Mouse (Mus musculus) kidney, adult 2 months (tissue): ENCODE measurements around the gene Serpinf1. TPM values are rescaled to one million over a fixed set of nuclear protein-coding genes. Genes with fewer than 3 reads are reported as not detected.
"Not testable (repeated sequence)": the region's sequence is repeated elsewhere in the genome, so short reads cannot be mapped to it uniquely, and the experiment has no call there.

Experiments
- DNase-seq: peaks from one replicate; pipeline ENCODE4 v3.0.0; 2021
- H3K27ac ChIP-seq: fragments of 200-500 bp; 2 replicates; pipeline ENCODE4 v1.5.1; 2012; ENCODE audit warnings: low read depth, low read length, control low read depth, inconsistent platforms; ENCODE audit not compliant: insufficient read depth
- H3K27me3 ChIP-seq: fragments of 200-500 bp; replicated peaks from 2 replicates; pipeline ENCODE4 v1.6.1; 2012; ENCODE audit warnings: mild to moderate bottlenecking, moderate library complexity, low read length, inconsistent platforms; ENCODE audit not compliant: control insufficient read depth, insufficient read depth
- H3K36me3 ChIP-seq: fragments of 200-500 bp; 2 replicates; pipeline ENCODE4 v1.6.1; 2012; ENCODE audit warnings: mild to moderate bottlenecking, moderate library complexity, low read length, inconsistent platforms; ENCODE audit not compliant: control insufficient read depth, insufficient read depth
- H3K4me1 ChIP-seq: fragments of 200-500 bp; 2 replicates; pipeline ENCODE4 v1.6.1; 2011; ENCODE audit warnings: low read length; ENCODE audit not compliant: control insufficient read depth, insufficient read depth
- H3K4me3 ChIP-seq: fragments of 200-500 bp; 2 replicates; pipeline ENCODE4 v1.5.1; 2011; ENCODE audit warnings: mild to moderate bottlenecking, low read depth, low read length, control low read depth; ENCODE audit not compliant: insufficient read depth
- CTCF ChIP-seq: fragments of 200-500 bp; conservative IDR thresholded peaks from 2 replicates; pipeline ENCODE4 v1.5.1; 2011; ENCODE audit warnings: low read depth, mild to moderate bottlenecking, control low read depth, low read length, moderate library complexity, mixed read lengths; ENCODE audit not compliant: insufficient read depth, insufficient read length
- POLR2A ChIP-seq: fragments of 200-500 bp; IDR thresholded peaks from one replicate; pipeline ENCODE4 v1.6.1; 2011; ENCODE audit warnings: low read depth, low read length, control low read depth
- WGBS: fragments of 180-500 bp; shearing (Covaris S2); methylation state at CpG from one replicate; pipeline ENCODE4 v1.1.7; 2018; 5-methylcytosine and 5-hydroxymethylcytosine counted together
- polyA plus RNA-seq: library from polyadenylated mRNA; depleted of rRNA; stranded (reverse); fragments of >200 nt; gene quantifications from 2 replicates; pipeline ENCODE4 v1.2.3, GENCODE M21; 2012; rRNA removed

Gene Serpinf1
- polyA plus RNA-seq, 1 experiment: 17.2 TPM

DNA sequence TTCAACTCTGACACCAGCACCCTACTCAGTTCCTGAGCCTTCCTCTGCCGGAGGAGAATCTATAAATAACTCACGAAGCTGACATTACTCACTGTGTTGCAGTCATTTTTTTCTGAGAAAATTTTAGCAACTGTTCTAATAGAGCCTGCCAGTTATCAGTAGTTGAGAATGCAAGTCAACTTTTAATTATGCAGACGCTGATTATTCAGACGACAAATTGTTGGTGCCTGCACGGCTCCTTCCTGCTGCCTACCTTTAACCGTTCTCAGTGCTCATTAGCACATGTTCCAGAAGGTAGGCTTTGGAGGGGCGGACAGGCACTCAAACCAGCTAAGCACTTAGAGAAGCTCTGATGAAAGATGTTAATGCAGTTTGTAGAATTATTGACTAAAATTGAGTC lies 25.0 kb downstream of the Serpinf1 start:
- Histone ChIP-seq H3K27ac (no peak overlapping the region), H3K27me3 (no peaks in the 10 kb centered on the region), H3K36me3 (no peaks in the 10 kb centered on the region), H3K4me3 (no peak overlapping the region), H3K4me1 (peaks cover 2% of the 10 kb centered on the region; the same call in 1 of the 2 replicates)
- TF ChIP-seq CTCF (no peak), POLR2A (no peak)
- 78% methylated on average over 7 of the region's 7 CpGs for WGBS
- DNase-seq: no peak

GRCm38 (mm10) chr11:75395611-75396010 lies 26.9 kb downstream of the Serpinf1 start:
- TF ChIP-seq CTCF (no peak), POLR2A (no peak)
- DNase-seq: no peak
- no peaks in the 10 kb centered on the region for H3K27me3 ChIP-seq
- H3K4me1 ChIP-seq: no peaks in the 10 kb centered on the region
- H3K4me3 ChIP-seq: no peak overlapping the region
- no peaks in the 10 kb centered on the region for H3K36me3 ChIP-seq
- WGBS: 43% methylated on average over 1 of the region's 1 CpGs
- no peak overlapping the region for H3K27ac ChIP-seq

DNA sequence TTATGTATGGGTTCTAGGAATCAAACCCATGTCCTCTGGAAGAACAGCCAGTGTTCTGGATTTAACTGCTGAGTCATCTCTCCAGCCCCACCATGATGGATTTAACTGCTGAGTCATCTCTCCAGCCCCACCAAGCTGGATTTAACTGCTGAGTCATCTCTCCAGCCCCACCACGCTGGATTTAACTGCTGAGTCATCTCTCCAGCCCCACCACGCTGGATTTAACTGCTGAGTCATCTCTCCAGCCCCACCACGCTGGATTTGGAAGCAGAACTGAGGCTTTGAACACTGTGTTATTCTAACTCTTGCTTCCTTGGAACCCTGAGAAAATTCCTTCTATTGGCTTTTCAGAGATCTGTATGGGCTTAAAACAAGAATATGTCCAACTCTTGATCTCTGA lies 39.0 kb downstream of the Serpinf1 start:
- H3K36me3 ChIP-seq, H3K27ac ChIP-seq, DNase-seq, H3K4me3 ChIP-seq, H3K4me1 ChIP-seq, H3K27me3 ChIP-seq: not testable (repeated sequence)
- 35% methylated on average over 3 of the region's 3 CpGs for WGBS

GRCm38 (mm10) chr11:75378786-75379185 lies 43.7 kb downstream of the Serpinf1 start:
- H3K36me3 ChIP-seq, H3K27ac ChIP-seq, H3K4me1 ChIP-seq, H3K27me3 ChIP-seq, DNase-seq, H3K4me3 ChIP-seq: not testable (repeated sequence)
- WGBS: 94% methylated on average over 2 of the region's 2 CpGs

- DNase-seq: no peak
- no peaks in the 10 kb centered on the region for H3K27me3 ChIP-seq
- TF ChIP-seq CTCF (no peak), POLR2A (no peak)
- no peaks in the 10 kb centered on the region for H3K36me3 ChIP-seq
- H3K4me1 ChIP-seq: no peaks in the 10 kb centered on the region
- no peak overlapping the region for H3K27ac ChIP-seq
- H3K4me3 ChIP-seq: no peak overlapping the region
- WGBS: 92% methylated on average over 1 of the region's 1 CpGs
Observed at GRCm38 (mm10) chr11:75377125-75377524, 45.4 kb downstream of the Serpinf1 start.

Other genes with a start within 250 kb of the Serpinf1 start
- gene Ovca2, start 243.9 kb downstream of the Serpinf1 start, polyA plus RNA-seq: 18.6 and 33.7 TPM in 2 replicates
- gene Dph1, start 231.5 kb downstream of the Serpinf1 start, polyA plus RNA-seq: 40.2 and 46.7 TPM in 2 replicates
- gene Rtn4rl1, start 228.9 kb downstream of the Serpinf1 start, polyA plus RNA-seq: 11.3 and 12.7 TPM in 2 replicates
- 17.0 and 21.3 TPM in 2 replicates for gene Rpa1, start 74.4 kb downstream of the Serpinf1 start, polyA plus RNA-seq
- 7.1 and 7.2 TPM in 2 replicates for gene Smyd4, start 74.3 kb downstream of the Serpinf1 start, polyA plus RNA-seq
- gene Serpinf2, start 16.9 kb upstream of the Serpinf1 start, polyA plus RNA-seq: 126 and 141 TPM in 2 replicates
- 17.7 and 21.0 TPM in 2 replicates for gene Wdr81, start 32.0 kb upstream of the Serpinf1 start, polyA plus RNA-seq
- 14.2 and 14.6 TPM in 2 replicates for gene Tlcd2, start 39.0 kb upstream of the Serpinf1 start, polyA plus RNA-seq
- 88.0 and 92.7 TPM in 2 replicates for gene Prpf8, start 64.1 kb upstream of the Serpinf1 start, polyA plus RNA-seq
- 19.3 and 19.8 TPM in 2 replicates for gene Rilp, start 87.4 kb upstream of the Serpinf1 start, polyA plus RNA-seq
- gene Scarf1, start 90.8 kb upstream of the Serpinf1 start, polyA plus RNA-seq: 13.3 and 17.3 TPM in 2 replicates
- 148 and 174 TPM in 2 replicates for gene Slc43a2, start 109.0 kb upstream of the Serpinf1 start, polyA plus RNA-seq
- 43.8 and 60.3 TPM in 2 replicates for gene Pitpna, start 165.4 kb upstream of the Serpinf1 start, polyA plus RNA-seq
- 69.1 and 71.5 TPM in 2 replicates for gene Inpp5k, start 208.3 kb upstream of the Serpinf1 start, polyA plus RNA-seq
- 88.9 and 99.7 TPM in 2 replicates for gene Myo1c, start 227.8 kb upstream of the Serpinf1 start, polyA plus RNA-seq